Mouse (Mus musculus): ENCODE measurements around the gene Cst3.

- no peak for TF ChIP-seq EP300 (IDR thresholded peaks at IDR 0.05; ENCODE audit: low read depth)
- TF ChIP-seq CTCF (IDR thresholded peaks at IDR 0.05; ENCODE audit: low read depth): no peak
These were observed 6.5 kb downstream of the Cst3 start for GRCm38 (mm10) chr2:148868959-148869358.

All from liver, embryonic 14.5 days (tissue).